Mouse (Mus musculus): ENCODE measurements at regions not wholly inside any gene's neighbourhood (a gene's known extent, or its start where the extent isn't known, plus 50 kb on each side); places are given as distances from the start of the nearest gene placed in this dataset.
A peak's percentile ranks its signal among the peaks of the same experiment; 100 is the strongest.

- Histone ChIP-seq H3K36me3 (replicated peaks) (no peaks in the 10 kb centered on the region), H3K4me1 (no peaks in the 10 kb centered on the region), H3K9me3 (no peaks in the 10 kb centered on the region), H3K4me3 (no peak overlapping the region), H3K27me3 (replicated peaks; ENCODE audit: low read depth, poor library complexity, severe bottlenecking) (no peaks in the 10 kb centered on the region), H3K27ac (replicated peaks) (no peak overlapping the region)
- DNase-seq (ENCODE audit: low spot score), result no peak
- WGBS, result 82% methylated on average over 4 of the region's 4 CpGs
Measured at GRCm38 (mm10) chr14:78225677-78226076, 82.2 kb downstream of the Tnfsf11 start.

DNA sequence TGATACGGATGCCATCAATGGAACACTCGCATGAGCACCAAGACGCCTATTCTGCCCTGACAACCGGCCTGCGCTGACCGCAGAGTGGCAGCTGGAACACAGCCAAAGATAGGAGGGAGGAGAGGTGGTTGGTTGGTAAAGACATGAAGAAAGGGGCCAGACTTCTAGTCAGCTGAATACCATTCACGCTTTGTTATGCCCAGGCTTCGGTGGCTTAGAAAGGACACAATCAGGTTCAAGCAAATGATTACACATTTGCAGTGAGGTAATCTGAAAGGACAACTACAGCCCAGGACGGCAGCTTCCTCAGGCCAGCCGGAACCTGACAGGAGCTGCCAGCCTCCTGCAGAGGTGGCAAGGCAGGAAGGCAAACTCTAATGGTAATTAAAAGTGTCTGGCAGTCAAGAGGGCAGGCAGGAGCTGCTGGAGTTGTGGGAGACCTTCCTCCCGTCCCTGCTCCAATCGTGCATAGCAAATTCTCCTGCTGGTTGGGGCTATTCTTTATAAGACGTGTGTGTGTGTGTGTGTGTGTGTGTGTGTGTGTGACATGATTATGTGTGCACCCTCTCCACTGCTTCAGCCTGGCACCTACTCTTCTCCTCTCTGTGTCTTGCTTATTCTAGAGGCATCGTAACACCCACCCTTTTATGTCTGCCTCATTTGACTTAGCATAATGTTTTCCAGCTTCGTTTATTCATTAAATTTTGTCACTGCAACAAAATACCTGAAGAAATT is 91.4 kb downstream of the Tnfsf11 start:
- no peaks in the 10 kb centered on the region for H3K27me3 ChIP-seq (replicated peaks; ENCODE audit: low read depth, poor library complexity, severe bottlenecking)
- no peak overlapping the region for H3K4me3 ChIP-seq
- WGBS, result 65% methylated on average over 15 of the region's 15 CpGs
- H3K9me3 ChIP-seq, result no peaks in the 10 kb centered on the region
- H3K27ac ChIP-seq (replicated peaks), result no peak overlapping the region; the same call in 1 of the 2 replicates
- H3K36me3 ChIP-seq (replicated peaks), result no peaks in the 10 kb centered on the region
- DNase-seq (ENCODE audit: low spot score), result peak; percentile 8
- peaks cover 5% of the 10 kb centered on the region; the same call in 1 of the 2 replicates for H3K4me1 ChIP-seq

GRCm38 (mm10) chr14:78215491-78215890 is 92.4 kb downstream of the Tnfsf11 start:
- Histone ChIP-seq H3K36me3 (replicated peaks) (no peaks in the 10 kb centered on the region), H3K4me1 (peaks cover 5% of the 10 kb centered on the region; the same call in 1 of the 2 replicates), H3K9me3 (no peaks in the 10 kb centered on the region), H3K27ac (replicated peaks) (no peak overlapping the region), H3K4me3 (no peak overlapping the region), H3K27me3 (replicated peaks; ENCODE audit: low read depth, poor library complexity, severe bottlenecking) (no peaks in the 10 kb centered on the region)
- no peak for DNase-seq (ENCODE audit: low spot score)
- 86% methylated on average over 4 of the region's 4 CpGs for WGBS

GRCm38 (mm10) chr14:78204566-78204863 is 103.3 kb downstream of the Tnfsf11 start:
- Histone ChIP-seq H3K36me3 (replicated peaks) (no peaks in the 10 kb centered on the region), H3K4me3 (no peak overlapping the region), H3K4me1 (no peaks in the 10 kb centered on the region), H3K9me3 (no peaks in the 10 kb centered on the region), H3K27me3 (replicated peaks; ENCODE audit: low read depth, poor library complexity, severe bottlenecking) (no peaks in the 10 kb centered on the region), H3K27ac (replicated peaks) (no peak overlapping the region)
- 96% methylated on average over 4 of the region's 4 CpGs for WGBS
- DNase-seq (ENCODE audit: low spot score), result no peak

DNA sequence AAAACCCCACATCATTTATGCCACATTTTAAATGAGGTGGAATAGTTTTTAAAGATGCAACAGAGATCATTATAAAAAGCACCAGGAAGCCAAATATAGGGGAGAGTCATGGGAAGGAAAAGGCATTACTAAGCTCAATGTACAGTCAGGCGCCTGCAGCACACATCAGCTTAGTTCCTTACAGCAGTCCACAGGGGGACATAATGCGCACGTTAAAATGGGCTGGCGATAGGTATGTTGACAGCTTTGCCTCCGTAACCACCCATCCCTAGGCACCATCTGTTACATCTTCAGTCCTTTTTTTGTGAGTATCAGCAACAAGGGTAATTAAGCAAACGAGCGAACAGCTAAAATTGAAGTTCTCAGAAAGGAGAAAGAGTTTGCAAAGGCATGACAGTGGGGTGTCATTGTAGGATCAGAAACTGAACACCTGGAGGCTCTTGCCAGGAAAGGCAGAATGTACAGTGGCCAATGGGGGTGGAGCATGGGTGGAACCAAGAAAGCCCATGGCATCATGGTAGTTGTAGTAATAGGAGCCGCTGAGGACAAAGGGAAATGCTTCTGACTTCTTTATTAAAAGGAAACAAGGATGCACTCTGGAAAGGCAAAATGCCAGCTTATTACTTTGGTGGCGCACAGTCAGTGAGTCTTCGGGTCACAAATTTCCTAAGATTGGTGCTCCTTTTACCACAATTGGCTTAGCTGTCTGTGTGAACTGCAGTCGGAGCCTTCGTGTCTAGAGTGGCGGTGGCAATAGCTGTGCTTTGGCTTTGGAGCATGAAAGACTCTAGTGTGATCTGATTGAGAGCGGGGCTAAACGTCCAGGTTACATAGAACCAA is 103.9 kb downstream of the Tnfsf11 start:
- no peaks in the 10 kb centered on the region for H3K9me3 ChIP-seq
- H3K27ac ChIP-seq (replicated peaks), result no peak overlapping the region
- H3K4me3 ChIP-seq, result no peak overlapping the region
- WGBS, result 79% methylated on average over 15 of the region's 15 CpGs
- no peaks in the 10 kb centered on the region for H3K4me1 ChIP-seq
- no peaks in the 10 kb centered on the region for H3K27me3 ChIP-seq (replicated peaks; ENCODE audit: low read depth, poor library complexity, severe bottlenecking)
- no peak for DNase-seq (ENCODE audit: low spot score)
- H3K36me3 ChIP-seq (replicated peaks), result no peaks in the 10 kb centered on the region

GRCm38 (mm10) chr14:78202781-78203180 is 105.1 kb downstream of the Tnfsf11 start:
- H3K4me1 ChIP-seq, result 0 out of 2 replicates have a peak, but pooled peaks cover 1% of the 10 kb centered on the region
- H3K9me3 ChIP-seq, result no peaks in the 10 kb centered on the region
- H3K27ac ChIP-seq (replicated peaks), result no peak overlapping the region
- no peaks in the 10 kb centered on the region for H3K36me3 ChIP-seq (replicated peaks)
- no peaks in the 10 kb centered on the region for H3K27me3 ChIP-seq (replicated peaks; ENCODE audit: low read depth, poor library complexity, severe bottlenecking)
- 93% methylated on average over 1 of the region's 1 CpGs for WGBS
- H3K4me3 ChIP-seq, result no peak overlapping the region
- no peak for DNase-seq (ENCODE audit: low spot score)

GRCm38 (mm10) chr14:78197483-78197882 is 108.7 kb upstream of the Fam216b start:
- Histone ChIP-seq H3K36me3 (replicated peaks) (no peaks in the 10 kb centered on the region), H3K27ac (replicated peaks) (no peak overlapping the region), H3K27me3 (replicated peaks; ENCODE audit: low read depth, poor library complexity, severe bottlenecking) (no peaks in the 10 kb centered on the region), H3K4me3 (no peak overlapping the region), H3K9me3 (no peaks in the 10 kb centered on the region), H3K4me1 (0 out of 2 replicates have a peak, but pooled peaks cover 3% of the 10 kb centered on the region)
- DNase-seq (ENCODE audit: low spot score), result no peak
- WGBS, result 89% methylated on average over 2 of the region's 2 CpGs

- Histone ChIP-seq H3K27me3 (replicated peaks; ENCODE audit: low read depth, poor library complexity, severe bottlenecking) (no peaks in the 10 kb centered on the region), H3K4me1 (no peaks in the 10 kb centered on the region), H3K36me3 (replicated peaks) (no peaks in the 10 kb centered on the region), H3K9me3 (no peaks in the 10 kb centered on the region), H3K27ac (replicated peaks) (no peak overlapping the region), H3K4me3 (no peak overlapping the region)
- 67% methylated on average over 6 of the region's 6 CpGs for WGBS
- no peak for DNase-seq (ENCODE audit: low spot score)
Measured at GRCm38 (mm10) chr14:78179576-78179975, 90.8 kb upstream of the Fam216b start.

- no peaks in the 10 kb centered on the region for H3K27me3 ChIP-seq (replicated peaks; ENCODE audit: low read depth, poor library complexity, severe bottlenecking)
- no peak for DNase-seq (ENCODE audit: low spot score)
- no peaks in the 10 kb centered on the region for H3K9me3 ChIP-seq
- H3K36me3 ChIP-seq (replicated peaks), result no peaks in the 10 kb centered on the region
- H3K4me1 ChIP-seq, result no peaks in the 10 kb centered on the region
- WGBS, result 92% methylated on average over 2 of the region's 2 CpGs
- no peak overlapping the region for H3K27ac ChIP-seq (replicated peaks)
- no peak overlapping the region for H3K4me3 ChIP-seq
Measured at GRCm38 (mm10) chr14:78173451-78173850, 84.6 kb upstream of the Fam216b start.

DNA sequence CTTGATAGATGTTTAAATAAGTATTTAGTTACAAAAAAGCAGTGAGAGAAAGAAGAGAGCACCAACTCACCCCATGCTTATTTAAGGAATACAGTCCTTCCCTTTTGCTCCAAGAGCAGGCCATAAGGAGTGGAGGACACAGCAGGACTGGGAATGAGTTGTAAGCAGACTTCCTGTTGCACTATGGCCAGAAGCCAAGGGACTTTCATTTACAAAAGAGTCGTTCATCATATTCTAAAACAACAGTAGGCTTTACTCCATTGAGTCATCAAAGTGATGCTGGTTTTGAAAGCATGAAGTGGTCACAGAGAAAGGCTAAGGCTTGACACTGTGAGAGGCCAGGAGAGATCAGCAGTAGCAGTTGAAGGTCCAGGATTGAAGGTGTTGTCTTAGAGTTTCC is 84.1 kb upstream of the Fam216b start:
- Histone ChIP-seq H3K9me3 (no peaks in the 10 kb centered on the region), H3K27ac (replicated peaks) (no peak overlapping the region), H3K4me1 (no peaks in the 10 kb centered on the region), H3K36me3 (replicated peaks) (no peaks in the 10 kb centered on the region), H3K27me3 (replicated peaks; ENCODE audit: low read depth, poor library complexity, severe bottlenecking) (no peaks in the 10 kb centered on the region), H3K4me3 (no peak overlapping the region)
- no peak for DNase-seq (ENCODE audit: low spot score)
- WGBS, result 82% methylated on average over 1 of the region's 1 CpGs

GRCm38 (mm10) chr14:78160819-78161218 is 72.0 kb upstream of the Fam216b start:
- WGBS, result 89% methylated on average over 3 of the region's 3 CpGs
- DNase-seq (ENCODE audit: low spot score), result no peak
- no peak overlapping the region for H3K27ac ChIP-seq (replicated peaks)
- H3K9me3 ChIP-seq, result no peaks in the 10 kb centered on the region
- no peaks in the 10 kb centered on the region for H3K4me1 ChIP-seq
- H3K36me3 ChIP-seq (replicated peaks), result no peaks in the 10 kb centered on the region
- no peak overlapping the region for H3K4me3 ChIP-seq
- H3K27me3 ChIP-seq (replicated peaks; ENCODE audit: low read depth, poor library complexity, severe bottlenecking), result no peaks in the 10 kb centered on the region

GRCm38 (mm10) chr14:78159567-78159966 is 70.8 kb upstream of the Fam216b start:
- Histone ChIP-seq H3K27me3 (replicated peaks; ENCODE audit: low read depth, poor library complexity, severe bottlenecking) (no peaks in the 10 kb centered on the region), H3K9me3 (no peaks in the 10 kb centered on the region), H3K36me3 (replicated peaks) (no peaks in the 10 kb centered on the region), H3K4me3 (no peak overlapping the region), H3K4me1 (no peaks in the 10 kb centered on the region), H3K27ac (replicated peaks) (no peak overlapping the region)
- 94% methylated on average over 7 of the region's 7 CpGs for WGBS
- DNase-seq (ENCODE audit: low spot score), result no peak

GRCm38 (mm10) chr14:78157660-78158059 is 68.9 kb upstream of the Fam216b start:
- no peak for DNase-seq (ENCODE audit: low spot score)
- Histone ChIP-seq H3K4me3 (no peak overlapping the region), H3K36me3 (replicated peaks) (no peaks in the 10 kb centered on the region), H3K4me1 (no peaks in the 10 kb centered on the region), H3K9me3 (no peaks in the 10 kb centered on the region), H3K27me3 (replicated peaks; ENCODE audit: low read depth, poor library complexity, severe bottlenecking) (no peaks in the 10 kb centered on the region), H3K27ac (replicated peaks) (no peak overlapping the region)
- WGBS, result 73% methylated on average over 2 of the region's 2 CpGs

Measured in embryonic facial prominence, embryonic 10.5 days (tissue).